Mouse (Mus musculus): ENCODE measurements at regions not wholly inside any gene's neighbourhood (a gene's known extent, or its start where the extent isn't known, plus 50 kb on each side); places are given as distances from the start of the nearest gene placed in this dataset.

GRCm38 (mm10) chr2:147650229-147650628 is 288.5 kb downstream of the Pax1 start:
- TF ChIP-seq EP300 (IDR thresholded peaks at IDR 0.05; ENCODE audit: low read depth) (no peak), CTCF (IDR thresholded peaks at IDR 0.05; ENCODE audit: low read depth) (no peak)
